Mouse (Mus musculus) CH12.LX (cell line): ENCODE data around the gene Rnasek. TPM values are rescaled to one million over a fixed set of nuclear protein-coding genes. Genes with fewer than 3 reads are reported as not detected.

Source experiments
- DNase-seq: peaks from one replicate; pipeline ENCODE4 v3.0.0-alpha.2; 2013; ENCODE audit errors: extremely low read depth
- H3K27ac ChIP-seq: 2 replicates; pipeline ENCODE4 v1.5.1; 2012; ENCODE audit warnings: low read depth, mild to moderate bottlenecking, control low read depth, moderate library complexity; ENCODE audit not compliant: insufficient read depth
- H3K27me3 ChIP-seq: replicated peaks from 2 replicates; pipeline ENCODE3; 2012; ENCODE audit warnings: inconsistent platforms
- H3K36me3 ChIP-seq, 2 experiments: replicated peaks in 1 of 2; 2 replicates each; pipeline versions ENCODE3 to v1.6.1; 2012; ENCODE audit warnings: inconsistent platforms in 1 of 2, low read length in 1 of 2, mild to moderate bottlenecking in 1 of 2, mixed read lengths in 1 of 2, moderate library complexity in 1 of 2; ENCODE audit not compliant: control insufficient read depth in 1 of 2, insufficient read depth in 1 of 2
- H3K4me1 ChIP-seq, 2 experiments: 2 replicates each; pipeline ENCODE4 v1.6.1; 2012; ENCODE audit warnings: inconsistent platforms in 1 of 2, moderate library complexity in 1 of 2; ENCODE audit not compliant: insufficient read depth in 2 of 2, control insufficient read depth in 1 of 2
- H3K4me2 ChIP-seq: 2 replicates; pipeline ENCODE4 v1.6.1; 2012; ENCODE audit warnings: low read depth, mild to moderate bottlenecking, control low read depth; ENCODE audit not compliant: poor library complexity, insufficient read depth, severe bottlenecking
- H3K4me3 ChIP-seq, 3 experiments: fragments of 150-350 bp in 1 of 3; sonication (generic) in 1 of 3; replicated peaks in 1 of 3; 2 replicates each; pipeline versions ENCODE3 to v1.5.1; 2011 to 2012; ENCODE audit warnings: low read depth in 2 of 3, low read length in 2 of 3, mild to moderate bottlenecking in 2 of 3, moderate library complexity in 2 of 3, control low read depth in 1 of 3, improper control_type of control experiment in 1 of 3, inconsistent platforms in 1 of 3, mixed read lengths in 1 of 3; ENCODE audit not compliant: poor library complexity in 1 of 3
- H3K79me2 ChIP-seq: replicated peaks from 2 replicates; pipeline ENCODE4 v1.6.1; 2012; ENCODE audit warnings: mild to moderate bottlenecking, moderate library complexity; ENCODE audit not compliant: control insufficient read depth, poor library complexity, insufficient read depth, severe bottlenecking; ENCODE audit errors: extremely low read depth
- H3K9ac ChIP-seq: 2 replicates; pipeline ENCODE4 v1.6.1; 2012; ENCODE audit warnings: low read depth, mild to moderate bottlenecking, control low read depth, moderate library complexity; ENCODE audit not compliant: insufficient read depth
- H3K9me3 ChIP-seq: replicated peaks from 2 replicates; pipeline ENCODE3; 2012; ENCODE audit warnings: low read length, inconsistent platforms, mixed read lengths
- BHLHE40 ChIP-seq: IDR thresholded peaks from 2 replicates; pipeline ENCODE4 v1.6.1; 2011; ENCODE audit warnings: mild to moderate bottlenecking, low read depth, low read length, improper control_type of control experiment
- CHD2 ChIP-seq: IDR thresholded peaks from 2 replicates; pipeline ENCODE4 v1.6.1; 2011; ENCODE audit warnings: low read length, improper control_type of control experiment
- CTCF ChIP-seq, 2 experiments: IDR thresholded peaks in 1 of 2; conservative IDR thresholded peaks in 1 of 2; 2 replicates each; pipeline ENCODE4 v1.5.1; 2011 to 2012; ENCODE audit warnings: low read depth in 2 of 2, low read length in 2 of 2, improper control_type of control experiment in 1 of 2, inconsistent platforms in 1 of 2, mild to moderate bottlenecking in 1 of 2, moderate library complexity in 1 of 2
- ELF1 ChIP-seq: IDR thresholded peaks from 2 replicates; pipeline ENCODE4 v1.6.1; 2014; ENCODE audit warnings: low read depth, mild to moderate bottlenecking, inconsistent platforms, low read length, improper control_type of control experiment
- GABPA ChIP-seq: IDR thresholded peaks from 2 replicates; pipeline ENCODE4 v1.6.1; 2012; ENCODE audit warnings: low read depth, low read length, improper control_type of control experiment, inconsistent platforms; ENCODE audit not compliant: insufficient replicate concordance
- HCFC1 ChIP-seq: IDR thresholded peaks from 2 replicates; pipeline ENCODE4 v1.6.1; 2012; ENCODE audit warnings: low read depth, mild to moderate bottlenecking, inconsistent platforms, low read length, improper control_type of control experiment
- JUN ChIP-seq: IDR thresholded peaks from 2 replicates; pipeline ENCODE4 v1.6.1; 2011; ENCODE audit warnings: low read depth, mild to moderate bottlenecking, low read length, improper control_type of control experiment, moderate library complexity; ENCODE audit not compliant: insufficient read depth
- JUND ChIP-seq: conservative IDR thresholded peaks from 2 replicates; pipeline ENCODE4 v1.6.1; 2011; ENCODE audit warnings: low read depth, low read length, improper control_type of control experiment
- MAZ ChIP-seq: IDR thresholded peaks from 2 replicates; pipeline ENCODE4 v1.6.1; 2012; ENCODE audit warnings: low read depth, mild to moderate bottlenecking, inconsistent platforms, low read length, improper control_type of control experiment, moderate library complexity
- MEF2A ChIP-seq: IDR thresholded peaks from 2 replicates; pipeline ENCODE4 v1.6.1; 2014; ENCODE audit warnings: low read depth, mild to moderate bottlenecking, inconsistent platforms, low read length, improper control_type of control experiment, borderline replicate concordance
- MYC ChIP-seq: IDR thresholded peaks from 2 replicates; pipeline ENCODE4 v1.6.1; 2011; ENCODE audit warnings: low read depth, mild to moderate bottlenecking, improper control_type of control experiment, low read length
- NELFE ChIP-seq: IDR thresholded peaks from 2 replicates; pipeline ENCODE4 v1.6.1; 2011; ENCODE audit warnings: low read depth, low read length, improper control_type of control experiment
- NRF1 ChIP-seq: IDR thresholded peaks from 2 replicates; pipeline ENCODE4 v1.6.1; 2014; ENCODE audit warnings: low read depth, mild to moderate bottlenecking, inconsistent platforms, low read length, improper control_type of control experiment, moderate library complexity
- POLR2A ChIP-seq: IDR thresholded peaks from 2 replicates; pipeline ENCODE4 v1.6.1; 2011; ENCODE audit warnings: low read depth, mild to moderate bottlenecking, improper control_type of control experiment, low read length
- POLR2AphosphoS2 ChIP-seq: IDR thresholded peaks from 2 replicates; pipeline ENCODE4 v1.6.1; 2011; ENCODE audit warnings: low read depth, low read length, improper control_type of control experiment
- RCOR1 ChIP-seq: conservative IDR thresholded peaks from 2 replicates; pipeline ENCODE4 v1.6.1; 2012; ENCODE audit warnings: low read depth, mild to moderate bottlenecking, inconsistent platforms, low read length, improper control_type of control experiment
- SIN3A ChIP-seq: IDR thresholded peaks from 2 replicates; pipeline ENCODE4 v1.6.1; 2012; ENCODE audit warnings: low read length, improper control_type of control experiment, inconsistent platforms
- SMC3 ChIP-seq: IDR thresholded peaks from 2 replicates; pipeline ENCODE4 v1.6.1; 2011; ENCODE audit warnings: low read depth, low read length, improper control_type of control experiment
- TBP ChIP-seq: conservative IDR thresholded peaks from 2 replicates; pipeline ENCODE4 v1.6.1; 2011; ENCODE audit warnings: low read depth, low read length, improper control_type of control experiment
- TCF12 ChIP-seq: IDR thresholded peaks from 2 replicates; pipeline ENCODE4 v1.6.1; 2014; ENCODE audit warnings: low read depth, mild to moderate bottlenecking, inconsistent platforms, low read length, improper control_type of control experiment
- UBTF ChIP-seq: IDR thresholded peaks from 2 replicates; pipeline ENCODE4 v1.6.1; 2012; ENCODE audit warnings: low read depth, mild to moderate bottlenecking, inconsistent platforms, low read length, improper control_type of control experiment, moderate library complexity
- USF1 ChIP-seq: IDR thresholded peaks from 2 replicates; pipeline ENCODE4 v1.6.1; 2014; ENCODE audit warnings: low read depth, mild to moderate bottlenecking, inconsistent platforms, low read length, improper control_type of control experiment
- USF2 ChIP-seq: conservative IDR thresholded peaks from 2 replicates; pipeline ENCODE4 v1.6.1; 2011; ENCODE audit warnings: low read depth, low read length, improper control_type of control experiment
- ZC3H11A ChIP-seq: IDR thresholded peaks from 2 replicates; pipeline ENCODE4 v1.6.1; 2012; ENCODE audit warnings: low read depth, mild to moderate bottlenecking, inconsistent platforms, low read length, improper control_type of control experiment
- ZKSCAN1 ChIP-seq: IDR thresholded peaks from 2 replicates; pipeline ENCODE4 v1.6.1; 2012; ENCODE audit warnings: low read depth, inconsistent platforms, low read length, improper control_type of control experiment, borderline replicate concordance
- ZMIZ1 ChIP-seq: IDR thresholded peaks from 2 replicates; pipeline ENCODE4 v1.6.1; 2012; ENCODE audit warnings: low read depth, mild to moderate bottlenecking, inconsistent platforms, low read length, improper control_type of control experiment
- ZNF384 ChIP-seq: IDR thresholded peaks from 2 replicates; pipeline ENCODE4 v1.6.1; 2012; ENCODE audit warnings: low read depth, low read length, improper control_type of control experiment, inconsistent platforms
- dilution Hi-C: fragments of 300-500 bp; cut with MboI; formaldehyde crosslinking; loops from 2 replicates; pipeline ENCODE4 v1.14.3; 2020; ENCODE audit warnings: low sequenced_read_pairs; ENCODE audit not compliant: extremely low pct_unique_long_range_greater_than_20kb, extremely low pct_ligation_motif_present
- in situ Hi-C: fragments of 300-500 bp; cut with MboI; formaldehyde crosslinking; loops from 3 replicates; pipeline ENCODE4 v1.14.3; 2019; ENCODE audit warnings: low sequenced_read_pairs, low pct_ligation_motif_present, low pct_unique_long_range_greater_than_20kb, mixed read lengths
- polyA plus RNA-seq: library from polyadenylated mRNA; unstranded; fragments of >175 nt; gene quantifications from 2 replicates; pipeline ENCODE4 v1.2.1, GENCODE M21; 2012; ENCODE audit warnings: low read depth; ENCODE audit not compliant: insufficient read length
- total RNA-seq, 2 experiments: library from RNA; depleted of rRNA; stranded (reverse); fragments of 300-350 nt in 1 of 2; fragments of >200 nt in 1 of 2; gene quantifications; 2 replicates each; pipeline ENCODE4 v1.2.3; 2012 to 2014

Rnasek gene
- total and polyA plus RNA-seq, 3 experiments: 9.1 to 91.3 (median 25.6) TPM

GRCm38 (mm10) chr11:70265252-70265651 is 25.6 kb upstream of the Rnasek start:
- Histone ChIP-seq H3K4me3 (no peak overlapping the region), H3K27me3 (peaks cover 61% of the 10 kb centered on the region), H3K36me3 (no peaks in the 10 kb centered on the region), H3K79me2 (no peaks in the 10 kb centered on the region), H3K9ac (no peak overlapping the region), H3K27ac (no peak overlapping the region), H3K9me3 (peaks cover 4% of the 10 kb centered on the region), H3K4me1 (peaks cover 3 to 5% of the 10 kb centered on the region in 2 experiments; a peak in 2 of 4 replicates), H3K4me2 (no peak overlapping the region)
- in situ Hi-C loops: no loop called here
- no peak for DNase-seq
- dilution Hi-C loops: no loop called here
- TF ChIP-seq POLR2A: no peak
- no peak for TF ChIP-seq JUN
- TF ChIP-seq CTCF (conservative IDR thresholded peaks at IDR 0.05 in 1 of 2, IDR thresholded peaks at IDR 0.05 in 1 of 2; ENCODE audit: low read depth in 2 of 2, low read length in 2 of 2): no peak
- TF ChIP-seq UBTF: no peak
- no peak for TF ChIP-seq MAZ
- TF ChIP-seq TBP: no peak
- no peak for TF ChIP-seq MEF2A
- no peak for TF ChIP-seq NELFE
- TF ChIP-seq SIN3A: no peak
- no peak for TF ChIP-seq ZMIZ1
- TF ChIP-seq ELF1: no peak
- TF ChIP-seq NRF1: no peak
- no peak for TF ChIP-seq HCFC1
- TF ChIP-seq POLR2AphosphoS2: no peak
- TF ChIP-seq ZNF384: no peak
- TF ChIP-seq USF1: no peak

- DNase-seq: no peak
- no peaks in the 10 kb centered on the region for H3K79me2 ChIP-seq
- TF ChIP-seq MYC (no peak), ZC3H11A (no peak), NELFE (no peak), ZMIZ1 (no peak), JUND (no peak), HCFC1 (no peak), SMC3 (no peak), TCF12 (no peak), RCOR1 (no peak), TBP (no peak), CHD2 (no peak), ZKSCAN1 (no peak), BHLHE40 (no peak), MAZ (no peak), ELF1 (no peak), GABPA (no peak), SIN3A (no peak), UBTF (no peak), CTCF (conservative IDR thresholded peaks at IDR 0.05 in 1 of 2, IDR thresholded peaks at IDR 0.05 in 1 of 2; ENCODE audit: low read depth in 2 of 2, low read length in 2 of 2) (no peak), USF2 (no peak)
- TF ChIP-seq, all 38 proteins: peak for 0
- no peak overlapping the region for H3K4me2 ChIP-seq
- H3K9ac ChIP-seq: no peak overlapping the region
- H3K27ac ChIP-seq: no peak overlapping the region
- peaks cover 7% of the 10 kb centered on the region for H3K9me3 ChIP-seq
- in situ Hi-C loops (no loop called here), dilution Hi-C loops (no loop called here)
- peaks cover 66% of the 10 kb centered on the region for H3K27me3 ChIP-seq
- H3K4me1 ChIP-seq: no peaks in the 10 kb centered on the region
- no peaks in the 10 kb centered on the region for H3K36me3 ChIP-seq
- H3K4me3 ChIP-seq: no peak overlapping the region
Observed at GRCm38 (mm10) chr11:70259035-70259434, 19.4 kb upstream of the Rnasek start.
